Mouse (Mus musculus) embryo, embryonic 10.5 days (tissue): ENCODE measurements at regions not wholly inside any gene's neighbourhood (a gene's known extent, or its start where the extent isn't known, plus 50 kb on each side); places are given as distances from the start of the nearest gene placed in this dataset.
"Not testable (repeated sequence)": the region's sequence is repeated elsewhere in the genome, so short reads cannot be mapped to it uniquely, and the experiment has no call there.

Experiments used
- DNase-seq: peaks from one replicate; pipeline ENCODE4 v3.0.0-alpha.2; 2015; ENCODE audit warnings: low spot score

GRCm38 (mm10) chr10:62055408-62055807 is 76.5 kb upstream of the Col13a1 start:
- peak; percentile 71 for DNase-seq

- DNase-seq, result peak; percentile 19
Observed at GRCm38 (mm10) chr10:62049782-62050192, 70.9 kb upstream of the Col13a1 start.

- no peak for DNase-seq
Observed at GRCm38 (mm10) chr10:62044408-62044807, 65.5 kb upstream of the Col13a1 start.

GRCm38 (mm10) chr10:62039915-62040314 is 61.0 kb upstream of the Col13a1 start:
- DNase-seq, result no peak

GRCm38 (mm10) chr10:62038656-62039055 is 59.7 kb upstream of the Col13a1 start:
- no peak for DNase-seq

GRCm38 (mm10) chr10:62037402-62038199 is 58.7 kb upstream of the Col13a1 start:
- no peak for DNase-seq

GRCm38 (mm10) chr10:62036815-62037214 is 57.9 kb upstream of the Col13a1 start:
- no peak for DNase-seq

GRCm38 (mm10) chr10:62034291-62034690 is 55.4 kb upstream of the Col13a1 start:
- no peak for DNase-seq

GRCm38 (mm10) chr10:62033748-62034147 is 54.8 kb upstream of the Col13a1 start:
- no peak for DNase-seq

- DNase-seq, result not testable (repeated sequence)
Observed at GRCm38 (mm10) chr10:62031986-62032385, 53.1 kb upstream of the Col13a1 start.

GRCm38 (mm10) chr10:62029271-62029670 is 50.4 kb upstream of the Col13a1 start:
- DNase-seq, result no peak
